Mouse (Mus musculus) cerebellum, postnatal 25 days (tissue): ENCODE measurements around the gene Tcf7l2.

Experiments used
- DNase-seq, 2 experiments: peaks; one replicate each; pipeline ENCODE4 v3.0.0; 2021; ENCODE audit warnings: mixed read lengths in 2 of 2

The Tcf7l2 gene

GRCm38 (mm10) chr19:55759006-55759405 lies 17.4 kb downstream of the Tcf7l2 start:
- no peak for DNase-seq

GRCm38 (mm10) chr19:55761086-55761485 lies 19.5 kb downstream of the Tcf7l2 start:
- DNase-seq: no peak

- DNase-seq: no peak
These were observed 20.6 kb downstream of the Tcf7l2 start for GRCm38 (mm10) chr19:55762187-55762586.

- no peak for DNase-seq
These were observed 24.2 kb downstream of the Tcf7l2 start for GRCm38 (mm10) chr19:55765814-55766213.

- DNase-seq: no peak
These were observed 25.5 kb downstream of the Tcf7l2 start for GRCm38 (mm10) chr19:55767104-55767503.

GRCm38 (mm10) chr19:55767579-55767978 lies 26.0 kb downstream of the Tcf7l2 start:
- no peak for DNase-seq

GRCm38 (mm10) chr19:55768246-55768645 lies 26.6 kb downstream of the Tcf7l2 start:
- DNase-seq: no peak

- no peak for DNase-seq
These were observed 27.3 kb downstream of the Tcf7l2 start for GRCm38 (mm10) chr19:55768889-55769288.

GRCm38 (mm10) chr19:55774334-55774733 lies 32.7 kb downstream of the Tcf7l2 start:
- no peak for DNase-seq

- no peak for DNase-seq
These were observed 33.2 kb downstream of the Tcf7l2 start for GRCm38 (mm10) chr19:55774824-55775223.

GRCm38 (mm10) chr19:55779871-55780270 lies 38.3 kb downstream of the Tcf7l2 start:
- DNase-seq: no peak

GRCm38 (mm10) chr19:55781087-55781486 lies 39.5 kb downstream of the Tcf7l2 start:
- no peak for DNase-seq

GRCm38 (mm10) chr19:55781681-55782080 lies 40.1 kb downstream of the Tcf7l2 start:
- DNase-seq: no peak

- no peak for DNase-seq
These were observed 43.3 kb downstream of the Tcf7l2 start for GRCm38 (mm10) chr19:55784796-55785418.

GRCm38 (mm10) chr19:55787420-55787819 lies 45.8 kb downstream of the Tcf7l2 start:
- no peak for DNase-seq

GRCm38 (mm10) chr19:55788285-55788904 lies 46.8 kb downstream of the Tcf7l2 start:
- no peak for DNase-seq

GRCm38 (mm10) chr19:55788905-55789295 lies 47.3 kb downstream of the Tcf7l2 start:
- no peak for DNase-seq

- DNase-seq: no peak
These were observed 48.2 kb downstream of the Tcf7l2 start for GRCm38 (mm10) chr19:55789838-55790237.

- DNase-seq: no peak
These were observed 49.7 kb downstream of the Tcf7l2 start for GRCm38 (mm10) chr19:55791293-55791692.

GRCm38 (mm10) chr19:55791886-55792285 lies 50.3 kb downstream of the Tcf7l2 start:
- DNase-seq: no peak

- DNase-seq: no peak
These were observed 51.0 kb downstream of the Tcf7l2 start for GRCm38 (mm10) chr19:55792571-55792970.

- no peak for DNase-seq
These were observed 51.4 kb downstream of the Tcf7l2 start for GRCm38 (mm10) chr19:55793029-55793428.

- no peak for DNase-seq
These were observed 52.8 kb downstream of the Tcf7l2 start for GRCm38 (mm10) chr19:55794194-55794945.

GRCm38 (mm10) chr19:55794946-55795340 lies 53.3 kb downstream of the Tcf7l2 start:
- no peak for DNase-seq
